Mouse (Mus musculus) kidney, postnatal 10 days (tissue): ENCODE results near the gene Hoxa9.
A peak's percentile ranks its signal among the peaks of the same experiment; 100 is the strongest.

Experiments used
- DNase-seq: peaks from one replicate; pipeline ENCODE4 v3.0.0; 2021; ENCODE audit warnings: mixed read lengths

Gene Hoxa9

GRCm38 (mm10) chr6:52200751-52201250 is 30.1 kb downstream of the Hoxa9 start:
- no peak for DNase-seq

- DNase-seq, result peak; percentile 61
These were observed 30.7 kb downstream of the Hoxa9 start for GRCm38 (mm10) chr6:52200073-52200750.

- peak; percentile 82 for DNase-seq
These were observed 33.6 kb downstream of the Hoxa9 start for GRCm38 (mm10) chr6:52197271-52197670.

GRCm38 (mm10) chr6:52196811-52197210 is 34.1 kb downstream of the Hoxa9 start:
- DNase-seq, result peak; percentile 5

GRCm38 (mm10) chr6:52194690-52195089 is 36.2 kb downstream of the Hoxa9 start:
- peak; percentile 48 for DNase-seq

- DNase-seq, result peak; percentile 97
These were observed 38.9 kb downstream of the Hoxa9 start for GRCm38 (mm10) chr6:52191860-52192550.

- peak; percentile 56 for DNase-seq
These were observed 39.7 kb downstream of the Hoxa9 start, which contains the start of gene Hoxa4 for GRCm38 (mm10) chr6:52190906-52191810. Gene Hoxa4, minus strand, starts transcription at chr6:52191753.

GRCm38 (mm10) chr6:52190410-52190809 is 40.5 kb downstream of the Hoxa9 start:
- peak; percentile 61 for DNase-seq

- peak; percentile 47 for DNase-seq
These were observed 41.0 kb downstream of the Hoxa9 start for GRCm38 (mm10) chr6:52189909-52190308.

- DNase-seq, result peak; percentile 56
These were observed 41.7 kb downstream of the Hoxa9 start for GRCm38 (mm10) chr6:52189172-52189591.

GRCm38 (mm10) chr6:52186500-52186899 is 44.4 kb downstream of the Hoxa9 start:
- peak; percentile 36 for DNase-seq

- DNase-seq, result peak; percentile 37
These were observed 45.1 kb downstream of the Hoxa9 start for GRCm38 (mm10) chr6:52185834-52186233.

- DNase-seq, result peak; percentile 67
These were observed 45.7 kb downstream of the Hoxa9 start for GRCm38 (mm10) chr6:52185222-52185621.

- DNase-seq, result peak; percentile 49
These were observed 46.2 kb downstream of the Hoxa9 start for GRCm38 (mm10) chr6:52184668-52185067.

- peak; percentile 64 for DNase-seq
These were observed 47.4 kb downstream of the Hoxa9 start for GRCm38 (mm10) chr6:52183311-52184080.

GRCm38 (mm10) chr6:52182793-52183192 is 48.1 kb downstream of the Hoxa9 start:
- no peak for DNase-seq

GRCm38 (mm10) chr6:52182030-52182429 is 48.9 kb downstream of the Hoxa9 start:
- peak; percentile 31 for DNase-seq

GRCm38 (mm10) chr6:52180726-52181125 is 50.2 kb downstream of the Hoxa9 start:
- peak; percentile 27 for DNase-seq

- peak; percentile 25 for DNase-seq
These were observed 50.6 kb downstream of the Hoxa9 start for GRCm38 (mm10) chr6:52180213-52180710.

GRCm38 (mm10) chr6:52179690-52180089 is 51.2 kb downstream of the Hoxa9 start:
- DNase-seq, result peak; percentile 52

GRCm38 (mm10) chr6:52178918-52179665 is 51.8 kb downstream of the Hoxa9 start:
- peak; percentile 42 for DNase-seq
